Mouse (Mus musculus): Measurements from ENCODE around the gene Gpr89. TPM values are rescaled to one million over a fixed set of nuclear protein-coding genes. Genes with fewer than 3 reads are reported as not detected.

Gene Gpr89
- polyA plus RNA-seq (2015; fragmentation: Nextera tagmentation; extraction: Ambion mirVana): 33.0 and 37.6 TPM in 2 replicates

DNA sequence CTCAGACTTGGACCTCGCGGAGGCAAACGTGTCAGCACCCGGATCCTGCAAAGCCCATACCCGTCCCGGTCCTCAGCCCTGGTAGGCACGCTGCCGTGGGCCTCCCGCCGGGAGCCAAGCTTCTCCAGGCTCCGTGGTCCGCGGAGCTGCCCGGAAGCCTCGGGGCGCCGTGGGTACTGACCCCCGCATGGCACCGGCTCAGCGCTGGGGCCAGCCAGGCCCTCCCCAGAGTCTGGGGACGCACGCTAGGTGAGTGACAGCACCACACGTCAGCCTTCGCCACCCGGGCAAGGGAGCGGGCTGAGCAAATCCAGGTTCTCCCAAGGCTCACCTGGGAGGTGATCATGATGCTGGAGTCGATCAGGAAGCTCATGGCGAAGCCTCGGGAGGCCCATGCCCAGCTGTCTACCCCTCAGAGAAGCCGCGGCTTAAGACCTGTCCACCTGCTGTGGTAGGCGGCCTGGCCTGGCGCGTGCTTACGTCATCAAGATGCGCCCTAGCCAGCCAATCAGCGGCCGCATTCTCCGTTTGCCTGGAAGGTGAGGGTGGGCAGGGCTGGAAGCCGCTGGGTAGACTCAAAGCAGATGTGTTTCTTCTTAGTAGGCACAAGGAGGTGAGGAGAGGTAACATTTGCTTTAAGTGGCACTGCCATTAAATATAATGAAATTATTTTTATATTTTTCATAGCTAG lies at the start of gene Gpr89:
TSS of gene Gpr89 (minus strand) at position 496 of the 691 bp plus-strand sequence.
- Histone ChIP-seq H3K27ac (ENCODE audit: low read length) (no peak within 1 kb of the TSS), H3K27me3 (ENCODE audit: control insufficient read depth, insufficient read depth, low read depth, low read length) (peaks cover 4% of the 10 kb centered on the region; the same call in 1 of the 2 replicates), H3K4me1 (replicated peaks; ENCODE audit: control insufficient read depth, insufficient read depth, low read length) (peaks cover 6% of the 10 kb centered on the region), H3K36me3 (ENCODE audit: control insufficient read depth, insufficient read depth, low read length) (no peaks in the 10 kb centered on the region), H3K4me2 (ENCODE audit: low read depth, low read length) (peak within 1 kb of the TSS; percentile 91), H3K4me3 (ENCODE audit: low read length) (peak within 1 kb of the TSS; percentile 100), H3K9me3 (ENCODE audit: control insufficient read depth, low read length) (no peaks in the 10 kb centered on the region), H3K9ac (ENCODE audit: low read length) (peak within 1 kb of the TSS; percentile 90)
- 0% methylated on average over 40 of the region's 40 CpGs for WGBS
- ATAC-seq (ENCODE audit: low read depth): peak; percentile 98

DNA sequence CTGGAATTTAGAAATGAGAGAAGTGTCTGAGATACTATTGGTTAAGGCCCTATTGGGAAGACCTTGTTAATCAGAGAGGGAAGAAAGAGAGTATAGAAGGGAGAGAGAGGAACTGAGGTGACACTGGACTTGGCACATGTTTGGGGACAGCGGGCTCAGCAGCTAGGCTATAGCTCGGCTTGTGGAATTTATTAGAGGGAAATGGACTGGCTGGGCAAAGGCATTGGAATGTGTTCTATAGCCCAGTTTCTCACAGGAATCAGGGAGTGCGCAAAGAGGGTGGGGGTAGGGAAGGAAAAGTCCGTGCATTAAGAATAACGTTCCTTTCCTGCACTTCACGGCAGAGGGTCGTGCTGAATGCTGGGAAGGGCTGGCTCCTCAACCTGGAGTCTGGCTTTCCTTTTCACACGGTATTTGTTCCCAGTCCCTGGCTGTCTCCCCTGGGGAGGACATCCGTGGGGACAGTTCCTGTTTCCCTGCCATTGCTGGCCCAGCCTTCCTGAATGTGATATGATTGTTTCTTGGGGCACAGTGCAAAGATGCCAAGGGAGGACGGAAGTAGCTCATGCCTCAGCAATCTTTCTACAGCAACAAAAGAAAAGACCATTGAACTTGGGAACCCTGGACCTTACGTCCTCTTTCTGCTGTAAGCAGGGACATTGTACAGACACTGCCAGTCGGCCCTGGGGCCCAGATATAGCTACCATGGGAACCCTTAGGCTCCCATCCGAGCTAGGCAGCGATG lies 48.5 kb upstream of the Gpr89 start:
- peak; percentile 85 for ATAC-seq (ENCODE audit: low read depth)
- Histone ChIP-seq H3K27me3 (ENCODE audit: control insufficient read depth, insufficient read depth, low read depth, low read length) (no peaks in the 10 kb centered on the region), H3K4me3 (ENCODE audit: low read length) (0 out of 2 replicates have a peak overlapping the region, but pooled peaks have one; percentile 11), H3K27ac (ENCODE audit: low read length) (peak overlapping the region; percentile 36; the same call in 1 of the 2 replicates), H3K4me2 (ENCODE audit: low read depth, low read length) (peak overlapping the region; percentile 34), H3K9ac (ENCODE audit: low read length) (peak overlapping the region; percentile 21; the same call in 1 of the 2 replicates), H3K4me1 (replicated peaks; ENCODE audit: control insufficient read depth, insufficient read depth, low read length) (no peaks in the 10 kb centered on the region), H3K9me3 (ENCODE audit: control insufficient read depth, low read length) (no peaks in the 10 kb centered on the region), H3K36me3 (ENCODE audit: control insufficient read depth, insufficient read depth, low read length) (no peaks in the 10 kb centered on the region)
- WGBS: 22% methylated on average over 14 of the region's 14 CpGs

DNA sequence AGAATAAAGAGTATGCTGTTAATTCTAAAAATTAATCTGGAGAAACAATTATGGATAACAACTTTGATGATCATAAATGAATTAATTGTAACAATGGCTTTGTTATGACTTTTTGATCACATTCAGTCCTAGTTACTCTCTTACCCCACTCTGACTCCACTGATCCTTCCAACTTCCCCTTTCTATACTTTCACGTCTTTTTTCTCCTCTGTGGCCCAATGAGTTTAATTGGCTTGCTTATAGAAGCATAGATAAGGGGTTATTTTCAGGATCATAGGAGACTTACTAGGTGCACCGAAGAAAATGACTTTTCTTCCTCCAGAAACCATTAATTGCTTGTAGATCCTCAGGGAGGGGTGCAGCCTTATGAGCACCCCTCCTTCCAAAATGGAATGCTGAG lies 37.6 kb upstream of the Gpr89 start:
- no peak for ATAC-seq (ENCODE audit: low read depth)
- Histone ChIP-seq H3K27me3 (ENCODE audit: control insufficient read depth, insufficient read depth, low read depth, low read length) (no peaks in the 10 kb centered on the region), H3K4me3 (ENCODE audit: low read length) (no peak overlapping the region), H3K36me3 (ENCODE audit: control insufficient read depth, insufficient read depth, low read length) (no peaks in the 10 kb centered on the region), H3K9me3 (ENCODE audit: control insufficient read depth, low read length) (peaks cover 3% of the 10 kb centered on the region), H3K9ac (ENCODE audit: low read length) (no peak overlapping the region), H3K4me1 (replicated peaks; ENCODE audit: control insufficient read depth, insufficient read depth, low read length) (0 out of 2 replicates have a peak, but pooled peaks cover 3% of the 10 kb centered on the region), H3K27ac (ENCODE audit: low read length) (no peak overlapping the region), H3K4me2 (ENCODE audit: low read depth, low read length) (no peak overlapping the region)
- WGBS: 78% methylated on average over 2 of the region's 2 CpGs

DNA sequence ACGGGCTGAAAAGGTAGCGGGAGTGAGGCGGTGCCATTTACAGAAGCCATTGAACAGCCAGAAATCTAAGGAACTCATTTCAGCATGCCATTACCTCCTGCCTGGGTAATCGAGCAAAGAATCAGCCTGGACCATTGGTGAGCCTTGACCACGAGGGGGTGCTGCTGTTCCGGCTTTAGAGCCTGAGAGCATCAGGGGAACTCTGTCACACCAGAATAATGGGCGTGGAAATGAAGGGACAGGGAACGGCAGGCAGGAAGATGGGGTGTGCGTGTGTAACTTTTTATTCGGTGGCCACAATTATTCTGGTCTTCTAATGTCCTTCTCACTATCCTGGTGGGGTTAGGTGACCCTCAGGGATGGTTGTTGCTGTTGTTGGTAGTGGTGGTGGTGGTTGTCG lies 33.6 kb upstream of the Gpr89 start:
- no peaks in the 10 kb centered on the region for H3K27me3 ChIP-seq (ENCODE audit: control insufficient read depth, insufficient read depth, low read depth, low read length)
- H3K36me3 ChIP-seq (ENCODE audit: control insufficient read depth, insufficient read depth, low read length): no peaks in the 10 kb centered on the region
- H3K4me1 ChIP-seq (replicated peaks; ENCODE audit: control insufficient read depth, insufficient read depth, low read length): 0 out of 2 replicates have a peak, but pooled peaks cover 3% of the 10 kb centered on the region
- H3K9ac ChIP-seq (ENCODE audit: low read length): no peak overlapping the region
- ATAC-seq (ENCODE audit: low read depth): peak; percentile 88
- H3K9me3 ChIP-seq (ENCODE audit: control insufficient read depth, low read length): peaks cover 3% of the 10 kb centered on the region
- H3K27ac ChIP-seq (ENCODE audit: low read length): no peak overlapping the region
- WGBS: 8% methylated on average over 11 of the region's 11 CpGs
- peak overlapping the region; percentile 27 for H3K4me2 ChIP-seq (ENCODE audit: low read depth, low read length)
- peak overlapping the region; percentile 15; the same call in 1 of the 2 replicates for H3K4me3 ChIP-seq (ENCODE audit: low read length)

DNA sequence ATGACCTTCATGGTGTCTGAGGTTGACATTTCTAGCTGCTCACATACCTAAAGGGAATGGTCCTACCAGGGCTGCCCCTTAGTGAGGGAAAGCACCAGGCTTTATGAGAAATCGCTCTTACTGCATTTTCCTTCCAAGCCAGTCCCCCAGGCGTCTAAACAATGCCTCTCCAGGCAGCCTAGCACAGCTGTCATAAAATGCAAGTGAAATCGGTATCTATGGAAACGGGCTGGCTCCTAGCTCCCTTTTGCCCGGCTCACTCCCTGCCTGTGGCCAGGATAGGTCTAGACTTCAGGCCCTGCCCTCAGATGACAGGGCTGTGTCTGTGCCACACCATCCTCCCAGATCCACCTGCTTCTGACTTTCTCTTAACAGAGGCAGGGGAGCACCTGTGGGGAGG lies 32.5 kb upstream of the Gpr89 start:
- no peak for ATAC-seq (ENCODE audit: low read depth)
- WGBS: 26% methylated on average over 5 of the region's 5 CpGs

DNA sequence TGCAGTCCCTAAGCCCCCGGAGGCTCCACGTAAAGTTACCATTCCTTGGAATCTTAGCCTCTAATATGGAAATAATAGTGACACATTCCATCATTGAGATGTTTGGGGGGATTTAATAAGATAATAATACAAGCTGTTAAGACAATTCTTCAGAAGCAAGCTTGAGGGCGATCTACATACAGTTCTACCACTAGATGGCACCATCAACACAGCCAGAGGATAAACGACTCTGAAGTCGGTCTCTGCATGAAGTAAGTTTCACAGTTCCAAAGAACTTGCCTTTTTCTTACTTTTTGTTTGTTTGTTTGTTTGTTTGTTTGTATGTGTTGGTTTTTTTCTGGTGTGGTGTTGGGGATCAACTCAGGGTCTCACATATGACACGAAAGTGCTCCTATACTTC lies 31.1 kb upstream of the Gpr89 start:
- Histone ChIP-seq H3K27me3 (ENCODE audit: control insufficient read depth, insufficient read depth, low read depth, low read length) (no peaks in the 10 kb centered on the region), H3K36me3 (ENCODE audit: control insufficient read depth, insufficient read depth, low read length) (no peaks in the 10 kb centered on the region), H3K4me3 (ENCODE audit: low read length) (no peak overlapping the region), H3K4me1 (replicated peaks; ENCODE audit: control insufficient read depth, insufficient read depth, low read length) (0 out of 2 replicates have a peak, but pooled peaks cover 3% of the 10 kb centered on the region), H3K4me2 (ENCODE audit: low read depth, low read length) (no peak overlapping the region), H3K27ac (ENCODE audit: low read length) (no peak overlapping the region), H3K9me3 (ENCODE audit: control insufficient read depth, low read length) (no peaks in the 10 kb centered on the region), H3K9ac (ENCODE audit: low read length) (no peak overlapping the region)
- ATAC-seq (ENCODE audit: low read depth): no peak
- 8% methylated on average over 6 of the region's 6 CpGs for WGBS

More for the DNA sequence above, 32.5 kb upstream of the Gpr89 start:
- Histone ChIP-seq H3K27ac (ENCODE audit: low read length) (no peak overlapping the region), H3K36me3 (ENCODE audit: control insufficient read depth, insufficient read depth, low read length) (no peaks in the 10 kb centered on the region), H3K9ac (ENCODE audit: low read length) (no peak overlapping the region), H3K27me3 (ENCODE audit: control insufficient read depth, insufficient read depth, low read depth, low read length) (no peaks in the 10 kb centered on the region), H3K4me1 (replicated peaks; ENCODE audit: control insufficient read depth, insufficient read depth, low read length) (0 out of 2 replicates have a peak, but pooled peaks cover 3% of the 10 kb centered on the region), H3K4me3 (ENCODE audit: low read length) (no peak overlapping the region), H3K4me2 (ENCODE audit: low read depth, low read length) (no peak overlapping the region), H3K9me3 (ENCODE audit: control insufficient read depth, low read length) (no peaks in the 10 kb centered on the region)

DNA sequence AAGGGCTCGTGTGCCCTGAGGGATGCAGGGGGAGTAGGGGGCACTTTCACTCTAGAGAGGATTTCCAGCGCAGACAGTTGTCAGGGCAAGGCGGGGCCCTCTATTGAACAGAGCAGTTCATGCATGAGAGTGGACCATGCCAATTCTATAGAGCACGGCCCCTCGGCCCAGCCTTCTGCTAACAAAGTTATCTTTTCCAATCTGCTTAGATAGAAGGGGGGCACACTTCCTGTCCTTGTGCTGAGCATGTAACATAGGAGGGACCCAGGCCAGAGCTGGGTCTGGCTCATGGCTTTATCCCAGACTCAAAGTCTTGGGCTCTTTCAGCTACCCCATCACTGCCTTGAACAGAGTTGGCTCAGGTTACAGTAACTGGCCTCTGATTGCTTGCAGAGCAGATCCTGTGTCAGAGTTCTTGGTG lies 26.1 kb upstream of the Gpr89 start:
- no peak overlapping the region for H3K4me2 ChIP-seq (ENCODE audit: low read depth, low read length)
- WGBS: 44% methylated on average over 5 of the region's 5 CpGs
- ATAC-seq (ENCODE audit: low read depth): no peak
- H3K27me3 ChIP-seq (ENCODE audit: control insufficient read depth, insufficient read depth, low read depth, low read length): no peaks in the 10 kb centered on the region
- H3K9me3 ChIP-seq (ENCODE audit: control insufficient read depth, low read length): no peaks in the 10 kb centered on the region
- H3K36me3 ChIP-seq (ENCODE audit: control insufficient read depth, insufficient read depth, low read length): no peaks in the 10 kb centered on the region
- no peak overlapping the region for H3K9ac ChIP-seq (ENCODE audit: low read length)
- no peak overlapping the region for H3K4me3 ChIP-seq (ENCODE audit: low read length)
- no peaks in the 10 kb centered on the region for H3K4me1 ChIP-seq (replicated peaks; ENCODE audit: control insufficient read depth, insufficient read depth, low read length)
- H3K27ac ChIP-seq (ENCODE audit: low read length): no peak overlapping the region

DNA sequence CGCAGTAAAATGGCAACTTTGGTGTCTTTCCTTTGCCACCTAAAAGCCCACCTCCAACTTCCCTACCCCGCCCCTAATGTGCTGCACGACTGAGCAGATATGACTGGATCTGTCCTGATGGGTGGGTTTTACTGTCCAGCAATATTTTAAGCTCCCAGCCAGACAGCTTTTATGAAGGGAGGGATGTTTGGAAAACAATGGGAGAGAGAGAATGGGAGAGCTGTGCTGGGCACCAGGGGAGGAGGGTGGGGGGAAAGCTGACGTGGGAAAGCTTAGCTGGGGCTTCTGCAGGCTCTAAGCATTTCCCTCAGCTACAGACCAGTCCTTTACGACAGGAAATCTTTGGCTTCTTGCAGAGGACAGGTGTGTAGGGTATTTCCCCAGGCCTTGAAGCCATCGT lies 20.8 kb upstream of the Gpr89 start, which contains the start of gene Gja8:
TSS of gene Gja8 (minus strand) at position 101 of the 400 bp plus-strand sequence.
- Histone ChIP-seq H3K9me3 (ENCODE audit: control insufficient read depth, low read length) (no peaks in the 10 kb centered on the region), H3K4me3 (ENCODE audit: low read length) (no peak within 1 kb of the TSS), H3K27ac (ENCODE audit: low read length) (no peak within 1 kb of the TSS), H3K4me2 (ENCODE audit: low read depth, low read length) (no peak within 1 kb of the TSS), H3K9ac (ENCODE audit: low read length) (no peak within 1 kb of the TSS), H3K36me3 (ENCODE audit: control insufficient read depth, insufficient read depth, low read length) (no peaks in the 10 kb centered on the region), H3K4me1 (replicated peaks; ENCODE audit: control insufficient read depth, insufficient read depth, low read length) (no peaks in the 10 kb centered on the region), H3K27me3 (ENCODE audit: control insufficient read depth, insufficient read depth, low read depth, low read length) (no peaks in the 10 kb centered on the region)
- ATAC-seq (ENCODE audit: low read depth): no peak
- WGBS: 66% methylated on average over 6 of the region's 6 CpGs

DNA sequence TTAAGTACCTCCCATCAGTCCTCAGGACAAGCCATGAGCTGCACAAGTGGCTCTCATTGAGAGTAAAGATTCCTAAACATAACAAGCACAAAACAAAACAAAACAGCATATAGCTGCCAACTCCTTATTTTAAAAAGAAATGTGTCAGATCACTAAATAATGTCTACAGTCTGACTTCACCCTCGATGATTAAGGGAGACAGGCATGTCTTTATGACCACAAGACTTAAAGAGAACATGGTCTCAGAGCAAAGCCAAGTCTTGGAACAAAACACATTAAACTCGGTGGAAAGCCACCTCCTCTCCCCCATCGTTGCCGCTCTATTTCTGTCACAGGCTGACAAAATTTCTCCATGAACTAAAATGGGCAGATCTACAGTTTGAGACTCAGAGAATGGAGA lies 19.5 kb upstream of the Gpr89 start:
- Histone ChIP-seq H3K4me2 (ENCODE audit: low read depth, low read length) (no peak overlapping the region), H3K9me3 (ENCODE audit: control insufficient read depth, low read length) (no peaks in the 10 kb centered on the region)
- no peak for ATAC-seq (ENCODE audit: low read depth)

More for the DNA sequence above, 19.5 kb upstream of the Gpr89 start:
- Histone ChIP-seq H3K4me1 (replicated peaks; ENCODE audit: control insufficient read depth, insufficient read depth, low read length) (no peaks in the 10 kb centered on the region), H3K27me3 (ENCODE audit: control insufficient read depth, insufficient read depth, low read depth, low read length) (no peaks in the 10 kb centered on the region), H3K4me3 (ENCODE audit: low read length) (no peak overlapping the region), H3K27ac (ENCODE audit: low read length) (no peak overlapping the region), H3K9ac (ENCODE audit: low read length) (no peak overlapping the region), H3K36me3 (ENCODE audit: control insufficient read depth, insufficient read depth, low read length) (no peaks in the 10 kb centered on the region)
- WGBS: 86% methylated on average over 4 of the region's 4 CpGs

All from lung, embryonic 16.5 days (tissue).